Mouse (Mus musculus) liver, embryonic 15.5 days (tissue): Measurements from ENCODE around the gene Tnks2. TPM values are rescaled to one million over a fixed set of nuclear protein-coding genes. Genes with fewer than 3 reads are reported as not detected.
"Not testable (repeated sequence)": the region's sequence is repeated elsewhere in the genome, so short reads cannot be mapped to it uniquely, and the experiment has no call there.

Experiments used
- ATAC-seq: fragments of 200-750 bp; cut with Nextera tagmentation; 2 replicates; pipeline ENCODE4 v1.8.0; 2017; ENCODE audit warnings: moderate number of reproducible peaks, mild to moderate bottlenecking, moderate library complexity; ENCODE audit not compliant: insufficient read depth
- H3K27ac ChIP-seq: fragments of 300-500 bp; sonication (generic); replicated peaks from 2 replicates; pipeline ENCODE4 v1.5.1; 2015; ENCODE audit warnings: mild to moderate bottlenecking, inconsistent platforms
- H3K27me3 ChIP-seq: fragments of 300-500 bp; sonication (generic); 2 replicates; pipeline ENCODE4 v1.6.1; 2015; ENCODE audit warnings: mild to moderate bottlenecking, inconsistent platforms
- H3K36me3 ChIP-seq: fragments of 300-500 bp; sonication (generic); replicated peaks from 2 replicates; pipeline ENCODE4 v1.6.1; 2015; ENCODE audit warnings: moderate library complexity, mild to moderate bottlenecking, inconsistent platforms
- H3K4me1 ChIP-seq: fragments of 300-500 bp; sonication (generic); replicated peaks from 2 replicates; pipeline ENCODE4 v1.6.1; 2015; ENCODE audit warnings: inconsistent platforms
- H3K4me2 ChIP-seq: fragments of 300-500 bp; sonication (generic); 2 replicates; pipeline ENCODE4 v1.6.1; 2015; ENCODE audit warnings: moderate library complexity, mild to moderate bottlenecking, inconsistent platforms
- H3K4me3 ChIP-seq: fragments of 300-500 bp; sonication (generic); replicated peaks from 2 replicates; pipeline ENCODE4 v1.5.1; 2015; ENCODE audit warnings: mild to moderate bottlenecking, inconsistent platforms
- H3K9ac ChIP-seq: fragments of 300-500 bp; sonication (generic); 2 replicates; pipeline ENCODE4 v1.6.1; 2015; ENCODE audit warnings: moderate library complexity, mild to moderate bottlenecking, inconsistent platforms
- H3K9me3 ChIP-seq: fragments of 300-500 bp; sonication (generic); replicated peaks from 2 replicates; pipeline ENCODE4 v1.6.1; 2016; ENCODE audit warnings: inconsistent platforms
- WGBS: fragments of 180-500 bp; shearing (Covaris S2); methylation state at CpG from one replicate; pipeline ENCODE4 v1.1.7; 2015; ENCODE audit warnings: mixed read lengths; ENCODE audit not compliant: insufficient replicate concordance; 5-methylcytosine and 5-hydroxymethylcytosine counted together
- polyA plus RNA-seq: library from polyadenylated mRNA; unstranded; fragments of >200 nt; fragmentation: Nextera tagmentation; extraction: Ambion mirVana; gene quantifications from 2 replicates; pipeline ENCODE4 v1.2.1, GENCODE M21; 2015

Gene Tnks2
- polyA plus RNA-seq, 1 experiment from 2014 or later: 11.8 TPM

DNA sequence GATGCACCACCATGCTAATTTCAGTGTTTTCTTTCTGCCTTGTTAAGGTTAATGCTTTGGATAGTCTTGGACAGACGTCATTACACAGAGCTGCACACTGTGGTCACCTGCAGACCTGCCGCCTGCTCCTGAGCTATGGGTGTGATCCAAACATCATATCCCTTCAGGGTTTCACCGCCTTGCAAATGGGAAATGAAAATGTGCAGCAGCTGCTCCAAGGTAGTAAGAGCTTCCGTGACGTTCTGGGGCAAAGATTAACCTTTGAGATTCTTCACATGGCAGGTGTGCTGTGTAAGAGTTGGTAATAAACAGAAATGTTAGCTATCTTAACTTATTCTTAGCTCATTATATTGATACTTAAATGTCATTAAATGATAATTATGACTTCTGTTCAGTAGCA lies 31.9 kb downstream of the Tnks2 start:
- Histone ChIP-seq H3K36me3 (peaks cover 73% of the 10 kb centered on the region), H3K4me1 (no peaks in the 10 kb centered on the region), H3K27me3 (no peaks in the 10 kb centered on the region), H3K9me3 (no peaks in the 10 kb centered on the region), H3K27ac (no peak overlapping the region), H3K9ac (no peak overlapping the region), H3K4me2 (no peak overlapping the region), H3K4me3 (no peak overlapping the region)
- WGBS: 84% methylated on average over 5 of the region's 5 CpGs
- ATAC-seq: no peak

- 85% methylated on average over 8 of the region's 8 CpGs for WGBS
- ATAC-seq: no peak
- Histone ChIP-seq H3K9me3 (no peaks in the 10 kb centered on the region), H3K36me3 (peaks cover 74% of the 10 kb centered on the region), H3K4me3 (no peak overlapping the region), H3K4me1 (no peaks in the 10 kb centered on the region), H3K4me2 (no peak overlapping the region), H3K27ac (no peak overlapping the region), H3K9ac (no peak overlapping the region), H3K27me3 (no peaks in the 10 kb centered on the region)
Observed at GRCm38 (mm10) chr19:36867416-36867815, 33.4 kb downstream of the Tnks2 start.

DNA sequence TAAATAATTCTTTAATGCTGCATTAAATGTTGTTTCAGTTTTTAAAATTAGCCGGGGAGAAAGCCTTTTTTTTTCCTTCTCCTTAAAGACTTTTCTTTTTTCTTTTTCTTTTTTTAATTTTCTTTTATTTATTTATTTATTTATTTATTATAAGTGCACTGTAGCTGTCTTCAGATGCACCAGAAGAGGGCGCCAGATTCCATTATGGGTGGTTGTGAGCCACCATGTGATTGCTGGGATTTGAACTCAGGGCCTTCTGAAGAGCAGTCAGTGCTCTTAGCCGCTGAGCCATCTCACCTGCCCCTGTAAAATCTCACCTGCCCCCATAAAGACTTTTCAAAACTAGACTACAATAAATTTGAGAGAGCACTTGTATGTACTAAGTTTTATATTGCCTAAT lies 34.6 kb downstream of the Tnks2 start:
- H3K4me3 ChIP-seq, H3K27ac ChIP-seq, H3K4me1 ChIP-seq, ATAC-seq, H3K4me2 ChIP-seq, H3K27me3 ChIP-seq, H3K9ac ChIP-seq, H3K9me3 ChIP-seq: not testable (repeated sequence)
- peaks cover 74% of the 10 kb centered on the region for H3K36me3 ChIP-seq
- WGBS: 72% methylated on average over 3 of the region's 3 CpGs

DNA sequence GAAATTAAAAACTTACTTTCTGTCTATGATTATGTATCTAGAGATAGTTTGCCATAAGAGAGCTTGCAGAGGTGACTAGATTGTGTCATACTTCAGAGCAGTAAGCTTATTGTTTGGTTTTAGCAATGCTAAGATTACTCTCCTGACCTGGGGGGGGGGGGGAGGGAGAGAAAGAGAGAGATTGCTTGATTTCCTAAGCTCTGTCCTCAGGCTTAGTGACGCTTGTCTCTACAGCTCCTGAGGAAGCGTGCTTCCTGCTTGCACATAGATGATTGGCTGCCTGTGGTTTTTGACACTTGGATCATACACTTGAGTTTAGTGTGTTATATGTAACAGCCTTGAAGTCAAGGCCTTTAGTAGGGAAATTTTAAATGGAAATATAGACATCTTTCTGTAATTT lies 40.6 kb downstream of the Tnks2 start:
- Histone ChIP-seq H3K4me1 (no peaks in the 10 kb centered on the region), H3K4me2 (no peak overlapping the region), H3K36me3 (peaks cover 72% of the 10 kb centered on the region), H3K27ac (no peak overlapping the region), H3K9ac (no peak overlapping the region), H3K27me3 (no peaks in the 10 kb centered on the region), H3K4me3 (no peak overlapping the region), H3K9me3 (no peaks in the 10 kb centered on the region)
- WGBS: 58% methylated on average over 2 of the region's 2 CpGs
- no peak for ATAC-seq

DNA sequence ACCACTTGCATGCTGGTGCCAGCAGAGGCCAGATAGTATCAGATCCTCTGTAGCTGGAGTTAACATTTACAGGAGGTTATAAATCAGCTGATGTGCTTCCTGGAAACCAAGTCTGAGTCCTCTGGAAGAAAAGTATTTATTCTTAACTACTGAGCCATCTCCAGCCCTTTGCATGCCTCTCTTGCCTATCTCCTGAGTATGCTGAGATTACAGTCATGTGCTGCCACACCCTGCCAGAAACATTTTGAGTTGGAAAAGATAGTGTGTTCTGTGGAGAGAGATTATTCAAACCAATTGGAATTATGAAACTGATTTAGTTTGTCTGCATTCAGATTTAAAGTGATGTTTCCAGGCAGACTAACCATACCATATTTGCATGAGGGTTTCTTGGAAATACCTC lies 43.3 kb downstream of the Tnks2 start:
- no peak overlapping the region for H3K9ac ChIP-seq
- H3K4me2 ChIP-seq: no peak overlapping the region

GRCm38 (mm10) chr19:36878743-36879495 lies 44.9 kb downstream of the Tnks2 start:
- Histone ChIP-seq H3K4me2 (no peak overlapping the region), H3K9me3 (no peaks in the 10 kb centered on the region), H3K4me3 (no peak overlapping the region), H3K4me1 (no peaks in the 10 kb centered on the region), H3K9ac (no peak overlapping the region), H3K36me3 (peaks cover 83% of the 10 kb centered on the region), H3K27me3 (no peaks in the 10 kb centered on the region), H3K27ac (no peak overlapping the region)
- WGBS: 79% methylated on average over 11 of the region's 11 CpGs
- no peak for ATAC-seq

More for the DNA sequence above, 43.3 kb downstream of the Tnks2 start:
- H3K9me3 ChIP-seq: no peaks in the 10 kb centered on the region
- H3K4me1 ChIP-seq: no peaks in the 10 kb centered on the region
- no peak overlapping the region for H3K4me3 ChIP-seq
- H3K27ac ChIP-seq: no peak overlapping the region
- ATAC-seq: no peak
- no peaks in the 10 kb centered on the region for H3K27me3 ChIP-seq
- peaks cover 80% of the 10 kb centered on the region for H3K36me3 ChIP-seq

DNA sequence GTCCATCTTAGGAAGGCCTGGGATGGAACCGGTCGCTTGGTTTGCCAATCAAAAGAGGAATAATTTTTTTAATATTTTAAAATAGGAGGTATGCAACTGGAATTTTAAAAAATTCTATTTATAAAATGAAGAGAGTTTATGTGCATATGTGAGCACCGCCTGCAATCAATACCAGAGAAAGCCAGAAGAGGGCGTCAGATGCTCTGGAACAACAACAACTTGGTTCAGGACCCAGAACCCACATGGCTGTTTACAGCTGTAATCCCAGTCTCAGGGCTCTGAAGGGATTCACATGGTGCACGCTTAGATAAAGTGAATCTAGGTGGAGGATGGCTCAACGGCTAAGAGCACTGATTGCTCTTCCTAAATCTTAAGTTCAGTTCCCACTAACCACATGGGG lies 49.1 kb downstream of the Tnks2 start:
- Histone ChIP-seq H3K4me1 (no peaks in the 10 kb centered on the region), H3K4me3 (no peak overlapping the region), H3K9me3 (no peaks in the 10 kb centered on the region), H3K36me3 (peaks cover 89% of the 10 kb centered on the region), H3K4me2 (no peak overlapping the region), H3K27me3 (no peaks in the 10 kb centered on the region), H3K9ac (no peak overlapping the region), H3K27ac (no peak overlapping the region)
- WGBS: 64% methylated on average over 6 of the region's 6 CpGs
- no peak for ATAC-seq

- H3K27ac ChIP-seq: no peak overlapping the region
- no peaks in the 10 kb centered on the region for H3K9me3 ChIP-seq
- H3K4me1 ChIP-seq: no peaks in the 10 kb centered on the region
- WGBS: 83% methylated on average over 2 of the region's 2 CpGs
- no peak overlapping the region for H3K4me3 ChIP-seq
- no peak overlapping the region for H3K4me2 ChIP-seq
- peaks cover 93% of the 10 kb centered on the region for H3K36me3 ChIP-seq
- ATAC-seq: no peak
- H3K27me3 ChIP-seq: no peaks in the 10 kb centered on the region
- no peak overlapping the region for H3K9ac ChIP-seq
Observed at GRCm38 (mm10) chr19:36886316-36886715, 52.3 kb downstream of the Tnks2 start.

GRCm38 (mm10) chr19:36887706-36888105 lies 53.7 kb downstream of the Tnks2 start:
- no peak for ATAC-seq
- H3K27me3 ChIP-seq: no peaks in the 10 kb centered on the region
- no peak overlapping the region for H3K9ac ChIP-seq
- no peak overlapping the region for H3K4me2 ChIP-seq
- no peak overlapping the region for H3K27ac ChIP-seq
- peaks cover 90% of the 10 kb centered on the region for H3K36me3 ChIP-seq
- 75% methylated on average over 3 of the region's 3 CpGs for WGBS
- no peaks in the 10 kb centered on the region for H3K9me3 ChIP-seq
- no peak overlapping the region for H3K4me3 ChIP-seq
- no peaks in the 10 kb centered on the region for H3K4me1 ChIP-seq

DNA sequence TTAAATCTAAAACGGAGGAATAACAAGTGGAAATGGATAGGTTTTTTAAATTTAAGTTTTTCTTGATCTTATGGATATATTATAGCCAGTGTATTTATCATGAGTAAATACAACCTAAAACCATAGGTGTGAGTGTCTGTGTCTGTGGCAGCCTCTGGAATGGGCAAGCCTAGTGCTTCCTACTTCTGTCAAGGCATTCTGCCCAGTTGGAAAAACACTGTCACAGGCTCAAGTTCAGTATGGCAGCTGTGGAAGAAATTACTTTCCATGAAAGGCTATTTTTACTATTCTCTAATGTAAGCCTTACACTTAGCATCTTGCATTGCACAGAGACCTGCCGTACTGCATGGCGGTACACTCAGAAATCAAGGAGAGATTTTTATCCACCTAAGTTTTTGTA lies 57.7 kb downstream of the Tnks2 start:
- no peaks in the 10 kb centered on the region for H3K27me3 ChIP-seq
- H3K4me2 ChIP-seq: no peak overlapping the region
- H3K9me3 ChIP-seq: no peaks in the 10 kb centered on the region
- H3K36me3 ChIP-seq: peaks cover 69% of the 10 kb centered on the region
- H3K4me1 ChIP-seq: no peaks in the 10 kb centered on the region
- H3K4me3 ChIP-seq: no peak overlapping the region
- ATAC-seq: no peak
- WGBS: 89% methylated on average over 3 of the region's 3 CpGs
- no peak overlapping the region for H3K27ac ChIP-seq
- no peak overlapping the region for H3K9ac ChIP-seq

DNA sequence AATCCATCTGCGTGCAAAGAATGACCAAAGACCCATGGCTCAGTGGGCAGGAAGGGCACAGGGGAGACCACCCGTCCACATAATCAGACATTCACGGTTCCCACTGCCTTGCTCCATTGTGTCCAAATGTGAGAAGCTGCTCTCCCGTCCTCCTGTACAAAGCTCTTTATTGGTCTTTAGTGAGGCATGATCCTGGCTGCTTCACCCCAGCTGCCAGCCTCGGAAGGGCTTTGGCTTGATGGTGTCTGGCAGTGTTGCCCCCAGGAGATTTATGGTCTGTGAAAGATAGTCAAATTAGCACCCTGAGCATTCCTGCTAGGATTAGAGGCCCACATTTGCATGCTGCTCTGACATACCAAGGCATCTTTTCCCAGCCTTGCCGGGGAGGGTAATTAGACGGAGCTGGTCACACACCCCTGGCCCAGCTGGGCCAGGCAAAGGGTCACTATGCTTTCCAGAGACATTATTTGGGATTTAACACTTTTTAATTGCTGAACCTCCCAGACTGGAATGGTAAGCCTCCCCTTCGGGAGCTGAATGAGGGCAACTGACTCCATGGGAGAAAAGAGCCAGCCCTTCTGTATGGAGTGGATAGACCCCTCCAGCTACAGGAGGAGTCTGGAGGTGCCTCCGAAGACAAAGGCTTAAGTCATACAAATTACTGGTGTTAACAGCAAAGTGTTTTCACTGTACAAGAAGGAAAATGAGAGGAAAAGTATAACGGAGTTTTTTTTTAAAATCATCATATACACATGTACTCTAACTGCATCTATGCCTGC lies 62.9 kb downstream of the Tnks2 start:
- ATAC-seq: no peak
- no peak overlapping the region for H3K27ac ChIP-seq
- 53% methylated on average over 10 of the region's 10 CpGs for WGBS
- H3K27me3 ChIP-seq: no peaks in the 10 kb centered on the region
- H3K4me2 ChIP-seq: no peak overlapping the region
- no peaks in the 10 kb centered on the region for H3K4me1 ChIP-seq
- H3K9me3 ChIP-seq: no peaks in the 10 kb centered on the region
- H3K4me3 ChIP-seq: no peak overlapping the region
- H3K36me3 ChIP-seq: peaks cover 21% of the 10 kb centered on the region
- H3K9ac ChIP-seq: no peak overlapping the region
